Mouse (Mus musculus) embryonic facial prominence, embryonic 15.5 days (tissue): Measurements from ENCODE around the gene Txnrd1. TPM values are rescaled to one million over a fixed set of nuclear protein-coding genes. Genes with fewer than 3 reads are reported as not detected.

Experiments used
- ATAC-seq: fragments of 200-750 bp; cut with Nextera tagmentation; 2 replicates; pipeline ENCODE4 v1.8.0; 2017; ENCODE audit warnings: low read depth, moderate TSS enrichment; ENCODE audit not compliant: insufficient number of reproducible peaks, low FRiP score, low TSS enrichment
- H3K27ac ChIP-seq: fragments of 300-500 bp; sonication (generic); replicated peaks from 2 replicates; pipeline ENCODE4 v1.5.1; 2015; ENCODE audit warnings: mild to moderate bottlenecking, inconsistent platforms
- H3K27me3 ChIP-seq: fragments of 300-500 bp; sonication (generic); 2 replicates; pipeline ENCODE4 v1.6.1; 2015; ENCODE audit warnings: inconsistent platforms
- H3K36me3 ChIP-seq: fragments of 300-500 bp; sonication (generic); 2 replicates; pipeline ENCODE4 v1.6.1; 2015; ENCODE audit warnings: mild to moderate bottlenecking, inconsistent platforms
- H3K4me1 ChIP-seq: fragments of 300-500 bp; sonication (generic); 2 replicates; pipeline ENCODE4 v1.6.1; 2015; ENCODE audit warnings: inconsistent platforms
- H3K4me2 ChIP-seq: fragments of 300-500 bp; sonication (generic); replicated peaks from 2 replicates; pipeline ENCODE4 v1.6.1; 2015; ENCODE audit warnings: mild to moderate bottlenecking, inconsistent platforms
- H3K4me3 ChIP-seq: fragments of 300-500 bp; sonication (generic); replicated peaks from 2 replicates; pipeline ENCODE4 v1.5.1; 2015; ENCODE audit warnings: mild to moderate bottlenecking, inconsistent platforms
- H3K9ac ChIP-seq: fragments of 300-500 bp; sonication (generic); 2 replicates; pipeline ENCODE4 v1.6.1; 2015; ENCODE audit warnings: inconsistent platforms
- H3K9me3 ChIP-seq: fragments of 300-500 bp; sonication (generic); replicated peaks from 2 replicates; pipeline ENCODE4 v1.6.1; 2016; ENCODE audit warnings: inconsistent platforms
- WGBS: fragments of 180-500 bp; shearing (Covaris S2); methylation state at CpG from one replicate; pipeline ENCODE4 v1.1.7; 2015; 5-methylcytosine and 5-hydroxymethylcytosine counted together
- polyA plus RNA-seq: library from polyadenylated mRNA; unstranded; fragments of >200 nt; fragmentation: Nextera tagmentation; extraction: Ambion mirVana; gene quantifications from 2 replicates; pipeline ENCODE4 v1.2.1, GENCODE M21; 2015

The Txnrd1 gene
- polyA plus RNA-seq, 1 experiment from 2014 or later = 78.9 TPM

GRCm38 (mm10) chr10:82918675-82919074, 84.9 kb downstream of the Txnrd1 start:
- Histone ChIP-seq H3K27ac (no peak overlapping the region), H3K4me2 (no peak overlapping the region), H3K27me3 (no peaks in the 10 kb centered on the region), H3K9me3 (no peaks in the 10 kb centered on the region), H3K4me3 (no peak overlapping the region), H3K4me1 (no peaks in the 10 kb centered on the region), H3K36me3 (no peaks in the 10 kb centered on the region), H3K9ac (no peak overlapping the region)
- no peak for ATAC-seq
- WGBS = 70% methylated on average over 2 of the region's 2 CpGs

- no peaks in the 10 kb centered on the region for H3K4me1 ChIP-seq
- no peaks in the 10 kb centered on the region for H3K36me3 ChIP-seq
- H3K4me3 ChIP-seq = no peak overlapping the region
- H3K27ac ChIP-seq = no peak overlapping the region
- 86% methylated on average over 4 of the region's 4 CpGs for WGBS
- no peaks in the 10 kb centered on the region for H3K9me3 ChIP-seq
- H3K9ac ChIP-seq = no peak overlapping the region
- no peak for ATAC-seq
- no peaks in the 10 kb centered on the region for H3K27me3 ChIP-seq
- no peak overlapping the region for H3K4me2 ChIP-seq
Observed at GRCm38 (mm10) chr10:82919404-82919980, 85.7 kb downstream of the Txnrd1 start.

GRCm38 (mm10) chr10:82923547-82923946, 89.8 kb downstream of the Txnrd1 start:
- Histone ChIP-seq H3K27me3 (no peaks in the 10 kb centered on the region), H3K9me3 (no peaks in the 10 kb centered on the region), H3K4me3 (no peak overlapping the region), H3K36me3 (no peaks in the 10 kb centered on the region), H3K4me2 (no peak overlapping the region), H3K4me1 (no peaks in the 10 kb centered on the region), H3K9ac (no peak overlapping the region), H3K27ac (no peak overlapping the region)
- WGBS = 72% methylated on average over 3 of the region's 3 CpGs
- no peak for ATAC-seq

GRCm38 (mm10) chr10:82924750-82925149, 91.0 kb downstream of the Txnrd1 start:
- Histone ChIP-seq H3K4me1 (no peaks in the 10 kb centered on the region), H3K27me3 (no peaks in the 10 kb centered on the region), H3K36me3 (no peaks in the 10 kb centered on the region), H3K27ac (no peak overlapping the region), H3K4me3 (no peak overlapping the region), H3K9ac (no peak overlapping the region), H3K4me2 (no peak overlapping the region), H3K9me3 (no peaks in the 10 kb centered on the region)
- no peak for ATAC-seq
- 91% methylated on average over 2 of the region's 2 CpGs for WGBS

- Histone ChIP-seq H3K4me2 (no peak overlapping the region), H3K4me3 (no peak overlapping the region), H3K27ac (no peak overlapping the region), H3K9me3 (no peaks in the 10 kb centered on the region), H3K27me3 (no peaks in the 10 kb centered on the region), H3K4me1 (no peaks in the 10 kb centered on the region), H3K9ac (no peak overlapping the region), H3K36me3 (no peaks in the 10 kb centered on the region)
- ATAC-seq = no peak
- 80% methylated on average over 2 of the region's 2 CpGs for WGBS
Observed at GRCm38 (mm10) chr10:82925624-82926023, 91.9 kb downstream of the Txnrd1 start.

- H3K27ac ChIP-seq = no peak overlapping the region
- H3K4me3 ChIP-seq = no peak overlapping the region
- no peak for ATAC-seq
- H3K9me3 ChIP-seq = no peaks in the 10 kb centered on the region
- H3K36me3 ChIP-seq = no peaks in the 10 kb centered on the region
- H3K27me3 ChIP-seq = no peaks in the 10 kb centered on the region
- H3K4me1 ChIP-seq = no peaks in the 10 kb centered on the region
- 76% methylated on average over 13 of the region's 13 CpGs for WGBS
- no peak overlapping the region for H3K9ac ChIP-seq
- H3K4me2 ChIP-seq = no peak overlapping the region
Observed at GRCm38 (mm10) chr10:82935018-82935633, 101.4 kb downstream of the Txnrd1 start.

- Histone ChIP-seq H3K36me3 (no peaks in the 10 kb centered on the region), H3K4me2 (no peak overlapping the region), H3K9ac (no peak overlapping the region), H3K9me3 (no peaks in the 10 kb centered on the region), H3K27ac (no peak overlapping the region), H3K4me1 (no peaks in the 10 kb centered on the region), H3K4me3 (no peak overlapping the region), H3K27me3 (no peaks in the 10 kb centered on the region)
- WGBS = 83% methylated on average over 6 of the region's 6 CpGs
- ATAC-seq = no peak
Observed at GRCm38 (mm10) chr10:82935774-82936173, 102.0 kb downstream of the Txnrd1 start.

Other genes starting within 250 kb of the Txnrd1 start
- 30.5 and 31.9 TPM in 2 replicates for gene 1190007I07Rik, start 210.7 kb upstream of the Txnrd1 start, polyA plus RNA-seq
- 113 and 117 TPM in 2 replicates for gene Tdg, start 204.1 kb upstream of the Txnrd1 start, polyA plus RNA-seq
- gene Glt8d2, start 143.3 kb upstream of the Txnrd1 start, polyA plus RNA-seq = 21.5 and 21.6 TPM in 2 replicates
- gene Hcfc2, start 137.8 kb upstream of the Txnrd1 start, polyA plus RNA-seq = 45.8 and 46.6 TPM in 2 replicates
- gene Nfyb, start 69.8 kb upstream of the Txnrd1 start, polyA plus RNA-seq = 42.2 and 42.4 TPM in 2 replicates
- gene Eid3, start 32.7 kb downstream of the Txnrd1 start, polyA plus RNA-seq = 0.55 and 0.65 TPM in 2 replicates
- 3.2 and 3.3 TPM in 2 replicates for gene Chst11, start 151.5 kb downstream of the Txnrd1 start, polyA plus RNA-seq